Mouse (Mus musculus) ES-E14 (cell line): ENCODE results near the gene Pgbd5.

Experiments used
- CHD2 ChIP-seq: IDR thresholded peaks from 2 replicates; pipeline ENCODE4 v1.6.1; 2014; ENCODE audit warnings: mild to moderate bottlenecking, low read depth, low read length, inconsistent platforms
- HCFC1 ChIP-seq: IDR thresholded peaks from 2 replicates; pipeline ENCODE4 v1.6.1; 2012; ENCODE audit warnings: low read length, inconsistent platforms, borderline replicate concordance; ENCODE audit not compliant: insufficient read depth
- MAFK ChIP-seq: IDR thresholded peaks from 2 replicates; pipeline ENCODE4 v1.6.1; 2014; ENCODE audit warnings: mild to moderate bottlenecking, low read depth, low read length, inconsistent platforms; ENCODE audit not compliant: insufficient read depth
- ZC3H11A ChIP-seq: IDR thresholded peaks from 2 replicates; pipeline ENCODE4 v1.6.1; 2012; ENCODE audit warnings: low read depth, mild to moderate bottlenecking, inconsistent platforms, low read length, borderline replicate concordance
- ZNF384 ChIP-seq: IDR thresholded peaks from 2 replicates; pipeline ENCODE4 v1.6.1; 2012; ENCODE audit warnings: low read depth, low read length, inconsistent platforms

GRCm38 (mm10) chr8:124363337-124363736 lies 76.1 kb downstream of the Pgbd5 start:
- TF ChIP-seq ZC3H11A (no peak), CHD2 (no peak), HCFC1 (no peak), ZNF384 (no peak), MAFK (no peak)
